Mouse (Mus musculus) midbrain, embryonic 12.5 days (tissue): Measurements from ENCODE around the gene Drc7. TPM values are rescaled to one million over a fixed set of nuclear protein-coding genes. Genes with fewer than 3 reads are reported as not detected.

Experiments
- ATAC-seq: fragments of 200-750 bp; cut with Nextera tagmentation; 2 replicates; pipeline ENCODE4 v1.8.0; 2017; ENCODE audit warnings: low read depth, moderate TSS enrichment, moderate library complexity; ENCODE audit not compliant: low FRiP score
- H3K27ac ChIP-seq: fragments of 300-500 bp; sonication (generic); replicated peaks from 2 replicates; pipeline ENCODE4 v1.5.1; 2016; ENCODE audit warnings: mild to moderate bottlenecking
- H3K27me3 ChIP-seq: fragments of 300-500 bp; sonication (generic); 2 replicates; pipeline ENCODE4 v1.6.1; 2016; ENCODE audit warnings: mild to moderate bottlenecking
- H3K36me3 ChIP-seq: fragments of 300-500 bp; sonication (generic); 2 replicates; pipeline ENCODE4 v1.6.1; 2016
- H3K4me1 ChIP-seq: fragments of 300-500 bp; sonication (generic); 2 replicates; pipeline ENCODE4 v1.6.1; 2016
- H3K4me2 ChIP-seq: fragments of 300-500 bp; sonication (generic); replicated peaks from 2 replicates; pipeline ENCODE4 v1.6.1; 2016; ENCODE audit warnings: mild to moderate bottlenecking, moderate library complexity
- H3K4me3 ChIP-seq: fragments of 300-500 bp; sonication (generic); 2 replicates; pipeline ENCODE4 v1.5.1; 2016; ENCODE audit warnings: mild to moderate bottlenecking
- H3K9ac ChIP-seq: fragments of 300-500 bp; sonication (generic); replicated peaks from 2 replicates; pipeline ENCODE4 v1.6.1; 2016; ENCODE audit warnings: mild to moderate bottlenecking, moderate library complexity
- H3K9me3 ChIP-seq: fragments of 300-500 bp; sonication (generic); 2 replicates; pipeline ENCODE4 v1.6.1; 2016; ENCODE audit warnings: mild to moderate bottlenecking
- WGBS: fragments of 180-500 bp; shearing (Covaris S2); methylation state at CpG from one replicate; pipeline ENCODE4 v1.1.7; 2016; 5-methylcytosine and 5-hydroxymethylcytosine counted together
- polyA plus RNA-seq: library from polyadenylated mRNA; unstranded; fragments of >200 nt; fragmentation: Nextera tagmentation; extraction: Ambion mirVana; gene quantifications from 2 replicates; pipeline ENCODE4 v1.2.1, GENCODE M21; 2016

The Drc7 gene
- polyA plus RNA-seq, 1 experiment from 2014 or later: not detected

DNA sequence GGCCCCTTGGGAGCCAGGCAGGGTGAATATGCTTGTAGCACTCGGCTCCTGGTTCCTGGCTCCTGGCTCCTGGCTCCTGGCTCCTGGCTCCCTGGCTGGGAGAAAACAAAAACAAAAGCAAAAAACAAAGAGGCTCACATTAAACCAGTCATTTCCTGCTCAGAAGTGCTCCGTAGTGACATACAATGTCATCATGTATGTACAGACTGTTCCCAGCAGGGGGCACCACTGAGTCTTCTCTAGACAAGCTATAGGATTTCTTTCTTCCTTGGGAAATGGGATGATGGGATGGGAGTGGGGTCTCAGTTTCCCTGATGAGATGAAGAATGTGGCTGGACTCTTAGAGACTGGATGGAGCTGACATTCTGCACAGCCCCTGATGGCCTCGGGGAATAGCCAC lies 12.7 kb downstream of the Drc7 start:
- Histone ChIP-seq H3K4me2 (no peak overlapping the region), H3K4me3 (no peak overlapping the region), H3K9me3 (no peaks in the 10 kb centered on the region), H3K27me3 (no peaks in the 10 kb centered on the region), H3K27ac (no peak overlapping the region), H3K36me3 (no peaks in the 10 kb centered on the region), H3K4me1 (no peaks in the 10 kb centered on the region), H3K9ac (no peak overlapping the region)
- 55% methylated on average over 3 of the region's 3 CpGs for WGBS
- ATAC-seq: no peak

DNA sequence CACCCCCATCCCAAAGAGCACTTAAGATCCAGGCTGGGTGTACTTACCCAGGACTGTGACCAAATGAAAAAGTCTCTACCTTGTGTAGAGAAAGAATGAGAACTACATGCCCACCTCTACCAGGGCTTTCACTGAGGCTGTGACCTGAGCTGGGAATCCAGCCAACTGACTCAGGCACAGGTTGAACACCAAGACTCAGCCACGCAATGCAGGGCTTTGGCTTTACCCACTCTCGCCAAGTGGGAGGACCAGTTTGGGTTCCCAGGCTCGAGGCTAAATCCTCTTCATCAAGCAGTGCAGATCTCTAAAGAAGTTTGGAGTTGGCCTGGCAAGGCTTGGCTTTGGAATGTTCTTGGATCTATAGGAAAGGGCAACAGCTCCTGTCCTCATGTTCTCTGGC lies 20.6 kb downstream of the Drc7 start:
- Histone ChIP-seq H3K27me3 (no peaks in the 10 kb centered on the region), H3K36me3 (no peaks in the 10 kb centered on the region), H3K4me2 (no peak overlapping the region), H3K4me1 (peaks cover 3% of the 10 kb centered on the region), H3K9ac (no peak overlapping the region), H3K27ac (no peak overlapping the region), H3K4me3 (no peak overlapping the region), H3K9me3 (no peaks in the 10 kb centered on the region)
- WGBS: 71% methylated on average over 3 of the region's 3 CpGs
- ATAC-seq: no peak

DNA sequence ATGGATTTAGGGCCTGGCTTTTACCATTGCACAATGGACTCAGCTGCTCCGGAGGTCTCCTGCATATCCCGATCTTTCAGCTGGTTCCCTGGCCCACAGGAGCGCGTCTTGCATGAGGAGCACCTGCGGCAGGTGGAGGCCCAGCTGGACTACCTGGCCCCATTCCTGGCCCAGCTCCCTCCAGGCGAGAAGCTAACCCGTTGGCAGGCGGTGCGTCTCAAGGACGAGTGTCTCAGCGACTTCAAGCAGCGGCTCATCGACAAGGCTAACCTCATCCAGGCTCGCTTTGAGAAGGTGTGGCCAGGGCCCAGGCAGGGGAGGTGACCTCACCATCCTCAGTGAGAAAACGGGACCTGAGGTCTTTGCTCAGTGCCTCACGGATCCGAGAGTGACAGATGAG lies 21.2 kb downstream of the Drc7 start:
- no peaks in the 10 kb centered on the region for H3K27me3 ChIP-seq
- no peak overlapping the region for H3K4me3 ChIP-seq
- 82% methylated on average over 17 of the region's 17 CpGs for WGBS
- H3K4me2 ChIP-seq: no peak overlapping the region
- no peak for ATAC-seq
- H3K36me3 ChIP-seq: no peaks in the 10 kb centered on the region
- no peak overlapping the region for H3K9ac ChIP-seq
- peaks cover 3% of the 10 kb centered on the region for H3K4me1 ChIP-seq
- H3K27ac ChIP-seq: no peak overlapping the region
- no peaks in the 10 kb centered on the region for H3K9me3 ChIP-seq

DNA sequence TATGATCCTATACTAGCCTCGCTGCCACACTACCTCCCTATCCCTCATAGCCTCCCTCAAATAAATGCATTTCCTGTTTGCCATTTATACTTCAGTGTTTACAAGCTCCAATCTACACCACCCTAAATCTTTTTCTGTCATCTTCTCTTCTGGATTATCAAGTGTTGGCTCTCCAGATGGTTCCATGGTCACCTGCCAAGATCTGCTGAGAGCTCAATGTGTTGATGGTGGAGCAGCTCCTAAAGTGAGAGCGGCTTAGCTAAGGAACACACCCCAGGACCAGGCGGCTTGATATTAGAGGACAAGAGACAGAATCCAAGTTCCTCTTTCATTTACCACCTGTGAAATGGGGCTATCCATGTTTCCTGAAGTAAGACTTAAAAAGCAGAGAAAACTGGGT lies 23.2 kb downstream of the Drc7 start:
- Histone ChIP-seq H3K9me3 (no peaks in the 10 kb centered on the region), H3K4me3 (no peak overlapping the region), H3K27ac (no peak overlapping the region), H3K4me2 (no peak overlapping the region), H3K36me3 (no peaks in the 10 kb centered on the region), H3K27me3 (no peaks in the 10 kb centered on the region), H3K9ac (no peak overlapping the region), H3K4me1 (peaks cover 19% of the 10 kb centered on the region)
- ATAC-seq: no peak
- 84% methylated on average over 3 of the region's 3 CpGs for WGBS

DNA sequence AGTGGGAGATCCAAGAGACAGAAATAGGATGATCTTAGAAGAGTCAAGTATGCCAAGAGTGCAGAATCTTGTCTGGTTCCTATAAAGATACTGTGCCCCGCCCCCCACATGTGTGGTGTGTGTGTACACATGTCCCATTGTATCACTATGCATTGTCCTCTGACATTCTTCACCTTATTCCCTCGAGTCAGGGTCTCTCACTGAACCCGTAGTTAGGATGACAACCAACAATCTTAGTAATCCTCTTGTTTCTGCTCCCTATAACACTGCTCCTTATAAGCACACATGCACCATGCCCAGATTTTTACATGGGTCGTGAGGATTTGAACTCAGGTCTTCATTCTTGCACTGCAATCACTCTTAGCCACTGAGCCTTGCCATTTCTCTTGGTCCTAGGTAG lies 24.4 kb downstream of the Drc7 start:
- Histone ChIP-seq H3K27me3 (no peaks in the 10 kb centered on the region), H3K36me3 (peaks cover 9% of the 10 kb centered on the region; the same call in 1 of the 2 replicates), H3K4me2 (no peak overlapping the region), H3K4me1 (peaks cover 19% of the 10 kb centered on the region), H3K9ac (no peak overlapping the region), H3K9me3 (no peaks in the 10 kb centered on the region), H3K4me3 (no peak overlapping the region), H3K27ac (no peak overlapping the region)
- WGBS: 85% methylated on average over 4 of the region's 4 CpGs
- ATAC-seq: no peak

DNA sequence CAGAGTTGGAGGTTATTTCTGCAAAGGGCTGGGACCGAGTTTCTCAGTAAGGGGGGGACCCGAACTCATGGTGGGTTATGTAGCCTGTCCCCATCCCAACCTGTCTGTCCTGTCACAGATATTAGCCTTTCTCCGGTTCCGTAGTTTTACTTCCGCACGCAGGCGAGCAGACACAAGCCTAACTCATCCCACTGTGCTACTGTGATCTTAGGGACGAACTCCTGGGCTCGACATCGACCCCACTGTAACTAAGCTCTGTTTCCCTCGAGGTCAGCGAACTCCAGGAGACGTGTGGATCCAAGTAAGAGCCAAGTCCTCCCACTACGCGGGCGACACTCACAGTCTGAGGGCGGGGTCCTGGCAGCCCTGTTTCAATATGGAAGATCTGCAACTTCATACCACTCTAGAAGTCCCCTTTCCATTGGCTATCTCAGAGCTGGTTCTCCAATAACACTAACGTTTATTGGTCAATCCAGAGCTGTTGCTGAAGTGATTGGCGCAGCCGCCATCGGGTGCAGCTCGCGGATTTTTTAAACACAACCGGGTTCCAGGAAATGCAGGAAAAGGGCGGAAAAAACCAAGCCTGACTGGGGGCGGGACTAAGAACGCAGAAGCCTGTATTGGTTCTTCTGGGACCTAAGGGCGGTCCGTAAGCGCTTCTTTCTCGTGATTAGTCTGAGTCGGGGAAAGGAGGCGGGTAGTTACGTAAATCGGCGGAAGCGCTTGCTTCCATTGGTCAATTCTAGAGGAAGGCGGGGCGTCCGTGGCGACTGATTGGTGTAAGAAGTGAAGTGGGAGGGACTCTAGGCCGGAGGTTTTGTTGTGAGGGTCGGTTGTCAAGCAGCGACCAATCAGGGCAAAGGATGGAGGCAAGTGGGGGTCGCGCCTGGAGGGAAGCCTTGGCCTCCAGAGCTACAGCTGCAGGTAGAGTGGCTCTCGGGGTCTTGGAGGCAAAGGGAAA lies 25.8 kb downstream of the Drc7 start, which contains the start of gene Katnb1:
Katnb1 (plus strand) TSS at position 806 of the 961 bp plus-strand sequence.
- Histone ChIP-seq H3K4me2 (peak within 1 kb of the TSS; percentile 97), H3K9ac (peak within 1 kb of the TSS; percentile 82), H3K27ac (peak within 1 kb of the TSS; percentile 68), H3K9me3 (no peaks in the 10 kb centered on the region), H3K4me1 (peaks cover 19% of the 10 kb centered on the region), H3K27me3 (no peaks in the 10 kb centered on the region), H3K4me3 (peak within 1 kb of the TSS; percentile 85), H3K36me3 (peaks cover 20% of the 10 kb centered on the region)
- WGBS: under 1% methylated on average over 47 of the region's 47 CpGs
- ATAC-seq: peak; percentile 97

DNA sequence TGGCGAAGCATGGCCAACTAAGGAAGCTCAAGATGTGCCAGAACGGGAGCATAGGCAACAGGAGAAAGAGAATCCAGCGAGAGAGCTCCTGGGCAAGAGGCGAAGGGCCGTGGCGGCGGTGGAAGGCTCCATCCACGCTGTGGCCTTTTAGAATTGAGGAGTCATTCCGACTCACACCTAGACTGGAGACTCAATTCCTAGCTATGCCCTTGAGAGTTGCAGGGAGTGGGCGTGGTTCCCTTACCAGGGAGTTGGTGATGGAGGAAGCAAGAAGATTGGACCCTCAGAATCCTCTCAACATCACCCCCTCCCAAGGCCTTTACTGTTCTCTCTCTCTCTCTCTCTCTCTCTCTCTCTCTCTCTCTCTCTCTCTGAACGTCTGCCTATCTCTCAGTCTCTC lies 26.7 kb downstream of the Drc7 start:
- Histone ChIP-seq H3K9ac (peak overlapping the region; percentile 82), H3K27me3 (no peaks in the 10 kb centered on the region), H3K9me3 (no peaks in the 10 kb centered on the region), H3K4me1 (peaks cover 19% of the 10 kb centered on the region), H3K4me3 (peak overlapping the region; percentile 85), H3K36me3 (peaks cover 21% of the 10 kb centered on the region), H3K4me2 (peak overlapping the region; percentile 97), H3K27ac (peak overlapping the region; percentile 68; the same call in 1 of the 2 replicates)
- WGBS: 9% methylated on average over 11 of the region's 11 CpGs
- no peak for ATAC-seq

DNA sequence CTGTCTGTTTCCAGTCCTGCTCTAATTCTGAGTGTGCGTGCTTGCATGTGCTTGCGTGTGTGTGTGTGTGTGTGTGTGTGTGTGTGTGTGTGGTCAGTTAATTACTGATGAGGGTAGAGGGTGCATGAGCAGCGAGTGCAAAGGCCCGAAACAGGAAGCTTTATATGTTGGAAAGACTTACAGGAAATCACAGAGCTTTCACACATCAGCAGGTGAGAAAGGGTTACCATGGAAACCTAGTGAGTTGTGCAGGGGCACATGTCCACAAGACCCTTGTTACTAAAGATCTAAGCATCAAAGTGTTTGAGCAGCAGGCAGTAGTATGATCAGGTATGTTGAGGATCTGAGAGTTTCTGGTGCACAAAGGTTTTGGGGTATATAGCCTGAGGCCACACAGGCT lies 29.4 kb downstream of the Drc7 start:
- H3K27me3 ChIP-seq: no peaks in the 10 kb centered on the region
- H3K27ac ChIP-seq: no peak overlapping the region
- no peak overlapping the region for H3K4me2 ChIP-seq
- H3K4me3 ChIP-seq: no peak overlapping the region
- peaks cover 47% of the 10 kb centered on the region for H3K36me3 ChIP-seq
- peaks cover 19% of the 10 kb centered on the region for H3K4me1 ChIP-seq
- no peaks in the 10 kb centered on the region for H3K9me3 ChIP-seq
- 93% methylated on average over 4 of the region's 4 CpGs for WGBS
- H3K9ac ChIP-seq: no peak overlapping the region
- no peak for ATAC-seq

DNA sequence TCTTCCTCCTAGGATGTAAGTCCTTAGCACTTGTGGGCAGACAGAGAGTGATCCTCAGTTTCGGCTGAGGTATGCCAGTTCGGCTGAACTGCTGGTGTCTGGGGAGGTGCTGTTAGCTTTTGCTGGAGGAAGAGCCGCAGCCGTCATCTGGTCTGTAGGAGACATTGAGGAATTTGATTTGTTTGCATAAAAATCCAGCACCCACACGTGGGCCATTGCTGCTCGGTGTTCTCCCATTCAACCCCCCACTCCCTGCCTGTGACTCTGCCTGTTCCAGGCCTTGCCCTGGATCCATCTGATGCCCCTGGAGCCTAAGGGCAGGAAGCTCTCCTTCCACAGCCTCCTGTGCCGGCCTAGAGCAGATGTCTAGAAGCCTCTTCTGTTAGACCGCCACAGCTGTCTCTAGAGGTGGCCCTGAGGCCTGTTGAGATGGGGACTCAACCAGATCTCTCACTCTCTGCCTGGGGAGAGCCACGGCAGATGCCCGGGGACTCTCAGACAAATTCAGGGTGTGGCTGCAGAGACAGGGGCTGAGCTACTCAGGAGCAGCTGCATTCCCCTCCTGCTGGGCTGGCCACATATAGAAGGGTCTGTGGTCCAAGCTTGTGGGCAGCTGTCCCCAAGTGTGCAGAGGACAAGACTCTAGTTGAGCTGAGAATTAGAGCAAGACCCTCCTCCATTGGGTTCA lies 30.0 kb downstream of the Drc7 start:
- Histone ChIP-seq H3K36me3 (peaks cover 52% of the 10 kb centered on the region), H3K9me3 (no peaks in the 10 kb centered on the region), H3K4me2 (no peak overlapping the region), H3K27ac (no peak overlapping the region), H3K4me1 (peaks cover 19% of the 10 kb centered on the region), H3K27me3 (no peaks in the 10 kb centered on the region), H3K9ac (no peak overlapping the region), H3K4me3 (no peak overlapping the region)
- no peak for ATAC-seq
- 92% methylated on average over 10 of the region's 10 CpGs for WGBS

DNA sequence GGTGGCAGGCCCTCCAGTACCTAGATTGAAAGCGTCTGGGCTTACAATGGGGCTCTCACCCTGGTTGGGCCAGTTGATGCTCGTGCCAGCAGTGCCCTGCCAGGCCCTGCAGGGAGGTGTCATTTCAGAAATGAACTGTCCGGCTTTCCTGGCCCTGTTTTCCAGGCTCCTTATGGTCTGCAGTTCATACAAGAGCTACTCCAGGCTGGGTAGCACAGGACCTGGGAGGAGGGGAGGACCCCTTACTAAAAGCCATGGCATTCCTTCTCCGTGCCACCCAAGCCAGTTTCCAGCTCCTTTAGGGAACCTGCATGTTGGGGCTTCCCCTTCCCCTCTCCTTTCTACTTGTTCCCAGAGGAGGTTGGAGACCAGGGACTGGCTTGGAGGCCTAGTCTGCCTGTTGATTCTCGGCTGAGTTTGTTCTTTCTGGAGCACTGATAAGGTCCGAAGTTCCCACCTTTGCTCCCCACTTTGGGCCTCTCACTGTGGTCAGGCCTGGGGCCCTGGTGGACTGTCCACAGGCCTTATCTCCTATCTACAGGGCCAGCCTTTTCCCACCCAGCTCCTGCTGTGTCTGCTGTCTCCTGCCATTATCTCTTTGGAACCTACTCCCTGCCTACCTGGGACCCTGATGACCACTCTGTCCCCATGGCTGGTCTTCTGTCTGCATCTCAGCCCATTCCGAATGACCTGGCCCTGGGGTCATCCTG lies 30.7 kb downstream of the Drc7 start:
- peaks cover 16% of the 10 kb centered on the region for H3K4me1 ChIP-seq
- ATAC-seq: no peak
- WGBS: 87% methylated on average over 7 of the region's 7 CpGs
- no peaks in the 10 kb centered on the region for H3K9me3 ChIP-seq
- H3K4me2 ChIP-seq: no peak overlapping the region
- no peak overlapping the region for H3K9ac ChIP-seq
- no peak overlapping the region for H3K4me3 ChIP-seq
- no peak overlapping the region for H3K27ac ChIP-seq
- H3K36me3 ChIP-seq: peaks cover 59% of the 10 kb centered on the region
- H3K27me3 ChIP-seq: no peaks in the 10 kb centered on the region

DNA sequence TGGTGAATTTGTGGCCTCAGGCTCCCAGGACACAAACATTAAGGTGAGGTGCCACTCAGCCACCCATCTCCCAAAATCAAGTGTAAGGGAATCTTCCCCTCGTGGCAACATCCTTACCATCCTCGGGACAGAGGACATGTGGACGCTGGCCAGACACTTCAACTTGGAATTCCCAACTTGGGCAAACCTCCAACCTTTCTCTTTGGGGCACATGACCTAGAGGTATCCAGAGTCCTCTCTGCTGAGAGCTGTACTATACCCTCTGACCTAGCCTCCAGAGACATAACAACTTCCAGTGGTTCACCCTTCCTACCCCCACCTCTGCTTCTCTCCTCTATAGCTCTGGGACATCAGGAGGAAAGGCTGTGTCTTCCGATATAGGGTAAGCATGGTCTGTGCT lies 38.7 kb downstream of the Drc7 start:
- no peak overlapping the region for H3K27ac ChIP-seq
- WGBS: 94% methylated on average over 4 of the region's 4 CpGs
- H3K27me3 ChIP-seq: no peaks in the 10 kb centered on the region
- no peaks in the 10 kb centered on the region for H3K9me3 ChIP-seq
- peaks cover 90% of the 10 kb centered on the region for H3K36me3 ChIP-seq
- H3K4me1 ChIP-seq: no peaks in the 10 kb centered on the region
- no peak overlapping the region for H3K4me3 ChIP-seq
- no peak for ATAC-seq
- no peak overlapping the region for H3K9ac ChIP-seq
- H3K4me2 ChIP-seq: no peak overlapping the region

DNA sequence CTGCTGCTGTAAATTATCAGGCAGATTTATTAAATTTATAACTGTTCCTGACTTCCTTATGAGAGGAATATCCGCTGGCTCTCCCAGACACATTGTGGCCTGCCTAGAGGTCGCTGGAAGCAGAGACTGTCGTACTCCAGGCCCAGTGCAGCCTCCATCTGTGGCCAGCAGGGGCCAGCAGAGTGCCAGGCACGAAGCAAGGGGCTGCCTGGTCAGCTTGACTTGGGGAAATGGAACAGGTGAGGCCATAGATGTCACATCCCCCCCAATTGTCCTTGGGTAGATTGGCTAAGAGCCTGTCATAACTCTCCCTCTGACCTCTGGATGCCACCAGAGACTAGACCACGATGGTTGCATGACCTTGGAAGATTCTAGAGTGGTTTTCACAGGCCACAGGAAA lies 44.1 kb downstream of the Drc7 start:
- no peaks in the 10 kb centered on the region for H3K27me3 ChIP-seq
- peak; percentile 50; the same call in 1 of the 2 replicates for ATAC-seq
- no peak overlapping the region for H3K4me3 ChIP-seq
- WGBS: 25% methylated on average over 5 of the region's 5 CpGs
- H3K36me3 ChIP-seq: peaks cover 62% of the 10 kb centered on the region
- H3K27ac ChIP-seq: no peak overlapping the region
- H3K9ac ChIP-seq: no peak overlapping the region
- no peaks in the 10 kb centered on the region for H3K9me3 ChIP-seq
- H3K4me2 ChIP-seq: no peak overlapping the region
- H3K4me1 ChIP-seq: no peaks in the 10 kb centered on the region
